Mouse (Mus musculus): Measurements from ENCODE around the gene Ggcx. TPM values are rescaled to one million over a fixed set of nuclear protein-coding genes. Genes with fewer than 3 reads are reported as not detected.

Ggcx gene
- total RNA-seq (2023) = 10.3 to 13.6 TPM (median 11.1 TPM) in 4 replicates

GRCm38 (mm10) chr6:72414076-72414756, at the start of gene Ggcx:
TSS of gene Ggcx (plus strand) at chr6:72414308.

GRCm38 (mm10) chr6:72366844-72367443, 47.2 kb upstream of the Ggcx start, which contains the start of gene Rnf181:
TSS of gene Rnf181 (minus strand) at chr6:72366956.

GRCm38 (mm10) chr6:72380131-72380770, 33.9 kb upstream of the Ggcx start, which contains the start of gene Vamp5:
TSS of gene Vamp5 (minus strand) at chr6:72380468.

DNA sequence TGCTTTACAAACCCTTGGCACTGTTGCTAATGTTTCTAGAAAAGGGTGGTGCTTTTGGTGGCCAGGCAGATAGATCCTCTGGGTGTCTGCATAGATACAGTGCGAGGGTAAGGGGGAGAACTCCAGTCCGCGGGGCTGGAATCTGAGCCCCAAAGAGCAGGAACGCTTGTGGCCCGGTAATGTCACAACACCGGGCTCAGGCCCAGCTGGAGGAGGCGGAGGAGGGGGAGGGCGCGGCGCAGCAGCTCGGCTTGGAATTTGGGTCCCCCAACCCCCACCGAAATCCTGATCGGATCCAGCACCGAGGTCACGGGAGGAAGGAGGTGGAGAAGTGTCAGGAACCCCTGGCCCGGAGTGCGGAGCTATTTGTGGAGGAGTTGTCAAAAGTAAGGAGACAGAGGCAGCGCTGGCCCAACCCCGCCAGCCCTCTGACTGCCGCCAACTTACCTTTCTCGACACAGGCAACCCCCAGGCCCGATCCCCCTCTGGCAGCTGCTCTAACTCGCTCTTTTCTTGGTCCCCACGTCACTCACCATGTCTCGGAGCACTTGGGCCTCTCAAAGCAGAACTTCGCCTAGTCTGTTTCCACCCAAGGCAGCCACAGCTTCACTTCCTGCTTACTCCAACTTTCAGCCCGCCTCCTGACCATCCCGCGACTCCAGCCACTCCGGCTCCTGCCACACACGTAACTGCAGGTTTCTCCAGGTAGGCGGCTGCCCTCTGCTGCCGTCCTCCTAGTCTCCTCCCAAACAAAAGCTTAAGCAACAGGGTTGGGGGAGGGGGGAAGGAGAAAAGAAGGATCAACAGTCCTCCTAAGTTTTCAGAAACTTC, 24.0 kb upstream of the Ggcx start, which contains the start of gene Vamp8:
TSS of gene Vamp8 (minus strand) at position 763 of the 831 bp plus-strand sequence.

GRCm38 (mm10) chr6:72439355-72440185, 25.5 kb downstream of the Ggcx start, which contains the start of gene Mat2a:
TSS of gene Mat2a (minus strand) at chr6:72439558.

Other genes with a start within 250 kb of the Ggcx start
- not detected in 4 replicates for gene Atoh8, start 178.7 kb upstream of the Ggcx start, total RNA-seq (2023)
- not detected in 4 replicates for gene Sftpb, start 109.7 kb upstream of the Ggcx start, total RNA-seq (2023)
- 41.8 to 54.8 TPM (median 43.5 TPM) in 4 replicates for gene Usp39, start 69.1 kb upstream of the Ggcx start, total RNA-seq (2023)
- 39.6 to 46.0 TPM (median 41.1 TPM) in 4 replicates for gene 0610030E20Rik, start 67.0 kb upstream of the Ggcx start, total RNA-seq (2023)
- 3.6 to 4.5 TPM (median 4.0 TPM) in 4 replicates for gene Tmem150a, start 58.9 kb upstream of the Ggcx start, total RNA-seq (2023)
- 64.7 to 72.5 TPM (median 69.9 TPM) in 4 replicates for gene Rnf181, start 47.4 kb upstream of the Ggcx start, total RNA-seq (2023)
- 6.5 to 15.2 TPM (median 9.6 TPM) in 4 replicates for gene Vamp5, start 33.8 kb upstream of the Ggcx start, total RNA-seq (2023)
- 89.8 to 98.2 TPM (median 94.9 TPM) in 4 replicates for gene Vamp8, start 23.6 kb upstream of the Ggcx start, total RNA-seq (2023)
- 252 to 291 TPM (median 267 TPM) in 4 replicates for gene Mat2a, start 25.2 kb downstream of the Ggcx start, total RNA-seq (2023)
- 0.46 to 0.60 TPM (median 0.55 TPM) in 3 of 4 replicates, not detected in the other for gene Sh2d6, start 107.4 kb downstream of the Ggcx start, total RNA-seq (2023)
- 327 to 361 TPM (median 338 TPM) in 4 replicates for gene Capg, start 130.1 kb downstream of the Ggcx start, total RNA-seq (2023)
- gene Elmod3, start 184.1 kb downstream of the Ggcx start, total RNA-seq (2023) = 14.9 to 18.1 TPM (median 15.8 TPM) in 4 replicates
- gene Retsat, start 184.2 kb downstream of the Ggcx start, total RNA-seq (2023) = 5.5 to 8.8 TPM (median 7.4 TPM) in 4 replicates
- gene Tgoln1, start 202.7 kb downstream of the Ggcx start, total RNA-seq (2023) = 194 to 209 TPM (median 196 TPM) in 4 replicates